Mouse (Mus musculus): Measurements from ENCODE around the gene Slfn14.
A peak's percentile ranks its signal among the peaks of the same experiment; 100 is the strongest.
"Not testable (repeated sequence)": the region's sequence is repeated elsewhere in the genome, so short reads cannot be mapped to it uniquely, and the experiment has no call there.

Slfn14 gene

DNA sequence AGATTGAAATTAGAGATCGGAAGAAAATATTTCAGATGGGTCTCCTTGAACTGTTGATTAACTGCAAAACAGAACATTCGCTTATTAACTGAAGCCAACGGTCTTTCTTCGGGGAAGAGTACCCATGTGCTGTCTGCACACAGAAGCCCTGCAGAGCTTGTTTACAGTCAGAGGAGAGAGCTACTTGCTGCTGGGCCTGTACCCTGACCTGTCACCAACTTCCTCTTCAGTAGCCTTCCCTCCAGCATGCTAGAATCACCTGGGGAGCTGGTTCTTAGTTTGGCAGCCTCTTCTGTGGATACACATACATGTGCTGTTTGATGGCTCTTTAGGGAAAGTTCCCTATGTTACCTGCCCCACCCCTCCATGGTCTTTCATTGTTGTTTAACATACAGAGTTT is 899 bp downstream of the Slfn14 start:
- DNase-seq (ENCODE audit: low read depth in 2 of 2, low spot score in 2 of 2), result no peak

GRCm38 (mm10) chr11:83282084-83282483 is 4.4 kb downstream of the Slfn14 start:
- DNase-seq (ENCODE audit: low read depth in 2 of 2, low spot score in 2 of 2), result no peak

GRCm38 (mm10) chr11:83279691-83280090 is 6.8 kb downstream of the Slfn14 start:
- DNase-seq (ENCODE audit: low read depth in 2 of 2, low spot score in 2 of 2), result no peak

GRCm38 (mm10) chr11:83279024-83279423 is 7.5 kb downstream of the Slfn14 start:
- DNase-seq (ENCODE audit: low read depth in 2 of 2, low spot score in 2 of 2), result no peak

- DNase-seq (ENCODE audit: low read depth in 2 of 2, low spot score in 2 of 2), result no peak
Observed at GRCm38 (mm10) chr11:83276251-83276650, 10.3 kb downstream of the Slfn14 start.

GRCm38 (mm10) chr11:83271951-83272843 is 14.3 kb downstream of the Slfn14 start:
- DNase-seq (ENCODE audit: low read depth in 2 of 2, low spot score in 2 of 2), result peak; percentile 20 to 37

GRCm38 (mm10) chr11:83271151-83271950 is 15.2 kb downstream of the Slfn14 start:
- DNase-seq (ENCODE audit: low read depth in 2 of 2, low spot score in 2 of 2), result peak; percentile 79 to 80

DNA sequence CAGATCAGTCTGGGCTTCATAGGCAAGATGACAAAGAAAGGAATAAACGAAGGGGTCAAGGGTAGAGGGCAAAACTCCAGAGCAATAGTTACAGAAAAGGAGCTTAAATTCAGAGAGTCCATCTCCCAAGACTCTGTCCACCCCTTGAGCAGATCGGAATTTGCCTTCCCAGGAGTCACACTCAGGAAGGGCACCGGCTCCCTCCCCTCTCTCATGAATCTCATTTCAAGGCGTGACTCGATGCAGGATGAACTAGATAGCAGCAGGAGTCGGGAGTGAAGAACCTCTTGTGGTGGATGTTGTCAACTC is 15.7 kb downstream of the Slfn14 start:
- DNase-seq (ENCODE audit: low read depth in 2 of 2, low spot score in 2 of 2), result no peak

GRCm38 (mm10) chr11:83263146-83263545 is 23.4 kb downstream of the Slfn14 start:
- peak in 1 of 2 experiments; percentile 9 for DNase-seq (ENCODE audit: low read depth in 2 of 2, low spot score in 2 of 2)

- no peak for DNase-seq (ENCODE audit: low read depth in 2 of 2, low spot score in 2 of 2)
Observed at GRCm38 (mm10) chr11:83262673-83263072, 23.9 kb downstream of the Slfn14 start.

DNA sequence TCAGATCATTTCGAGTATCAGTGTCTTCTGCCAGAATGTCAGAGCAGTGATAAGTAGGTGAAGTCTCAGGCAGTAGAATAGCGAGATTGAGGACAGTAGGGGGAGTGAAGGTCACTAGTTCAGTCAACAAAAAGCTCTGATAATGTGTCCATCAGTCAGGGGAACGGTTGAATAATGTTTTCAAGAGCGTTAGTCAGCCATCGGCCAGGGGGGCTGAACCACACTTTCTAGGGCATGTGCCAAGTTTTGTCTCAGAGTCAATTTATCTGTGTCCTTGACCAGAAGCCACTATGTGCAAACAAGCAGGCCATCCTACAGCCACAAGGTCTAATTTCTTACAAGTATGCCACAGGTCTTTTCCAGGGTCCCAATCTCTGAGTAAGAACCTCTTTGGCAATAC is 29.3 kb downstream of the Slfn14 start:
- DNase-seq (ENCODE audit: low read depth in 2 of 2, low spot score in 2 of 2), result not testable (repeated sequence)

DNA sequence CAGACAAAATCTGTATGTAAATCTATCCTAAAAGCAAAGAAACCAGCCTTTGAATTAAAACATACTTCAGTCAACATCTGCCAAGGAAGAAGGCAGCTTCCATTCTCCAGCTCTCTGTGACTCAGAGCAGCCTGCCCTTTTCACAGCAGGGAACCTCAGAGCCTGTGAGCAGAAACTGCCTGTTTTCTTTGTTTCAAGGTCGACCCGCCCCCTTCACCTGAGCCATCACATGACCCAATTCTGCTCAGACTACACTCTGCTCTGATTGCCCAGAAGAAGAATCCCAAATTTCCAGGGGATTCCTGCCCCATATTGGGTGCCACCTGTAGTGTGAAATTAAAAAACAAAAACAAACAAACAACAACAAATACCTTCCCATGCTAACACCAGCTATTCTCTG is 46.7 kb downstream of the Slfn14 start:
- no peak for DNase-seq (ENCODE audit: low read depth in 2 of 2, low spot score in 2 of 2)

DNA sequence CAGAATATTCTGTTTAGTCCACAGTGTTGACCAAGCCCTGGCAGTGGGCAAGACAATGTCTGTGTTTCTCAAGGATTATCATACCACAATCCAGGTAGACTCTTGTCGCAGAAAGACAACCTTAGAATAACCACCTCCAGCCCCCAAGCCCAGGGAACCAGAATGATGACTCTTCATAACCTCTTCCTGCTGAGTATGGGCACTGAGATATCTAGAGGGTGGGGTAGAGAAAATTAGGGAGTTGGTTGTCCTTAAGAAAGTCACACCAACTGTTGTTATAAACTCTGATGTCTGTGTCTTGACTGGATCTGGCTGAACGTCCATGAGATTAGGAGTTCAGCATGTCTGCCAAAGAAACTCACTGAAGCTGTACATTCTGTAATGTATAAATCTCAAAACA is 48.1 kb downstream of the Slfn14 start:
- DNase-seq (ENCODE audit: low read depth in 2 of 2, low spot score in 2 of 2), result no peak

DNA sequence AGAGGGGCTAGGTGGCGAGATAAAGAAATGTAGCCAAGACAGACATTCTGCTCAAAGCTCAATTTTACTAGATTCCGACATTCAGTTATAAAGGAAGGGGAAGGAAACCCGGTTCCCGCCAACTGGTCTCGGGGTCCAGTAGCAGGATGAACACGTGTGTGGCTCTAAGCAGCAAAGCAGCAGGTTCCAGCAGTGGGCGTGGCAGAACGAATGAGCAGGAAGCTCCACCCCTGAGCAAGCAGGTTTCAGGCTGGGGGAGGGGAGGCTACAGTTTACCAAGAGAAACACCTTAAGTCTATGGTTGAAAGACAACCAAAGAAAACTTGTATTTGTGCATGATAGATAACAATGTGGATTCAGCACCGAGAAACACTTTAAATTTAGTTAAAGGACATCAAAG is 49.1 kb downstream of the Slfn14 start:
- DNase-seq (ENCODE audit: low read depth in 2 of 2, low spot score in 2 of 2), result not testable (repeated sequence)

DNA sequence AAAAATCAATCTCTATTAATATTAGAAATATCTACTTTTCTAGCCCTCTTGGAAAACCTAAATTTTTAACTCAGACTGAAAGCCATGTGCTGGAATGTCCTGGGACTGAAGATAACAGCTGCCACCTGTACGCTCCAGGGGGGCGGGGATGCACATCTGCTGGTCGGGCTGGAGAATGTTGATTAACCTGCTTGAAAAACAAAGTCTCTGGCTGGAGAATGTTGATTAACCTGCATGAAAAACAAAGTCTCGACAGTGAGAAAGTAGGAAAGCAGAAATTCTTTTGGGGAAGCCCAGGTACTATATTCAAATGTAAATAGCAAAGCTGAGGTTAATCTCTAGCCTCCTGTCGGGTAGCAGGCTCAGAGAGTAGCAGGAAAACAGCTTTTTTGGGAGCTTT is 52.9 kb downstream of the Slfn14 start:
- DNase-seq (ENCODE audit: low read depth in 2 of 2, low spot score in 2 of 2), result not testable (repeated sequence)

GRCm38 (mm10) chr11:83230966-83231365 is 55.6 kb downstream of the Slfn14 start:
- DNase-seq (ENCODE audit: low read depth in 2 of 2, low spot score in 2 of 2), result peak; percentile 19 to 39

DNA sequence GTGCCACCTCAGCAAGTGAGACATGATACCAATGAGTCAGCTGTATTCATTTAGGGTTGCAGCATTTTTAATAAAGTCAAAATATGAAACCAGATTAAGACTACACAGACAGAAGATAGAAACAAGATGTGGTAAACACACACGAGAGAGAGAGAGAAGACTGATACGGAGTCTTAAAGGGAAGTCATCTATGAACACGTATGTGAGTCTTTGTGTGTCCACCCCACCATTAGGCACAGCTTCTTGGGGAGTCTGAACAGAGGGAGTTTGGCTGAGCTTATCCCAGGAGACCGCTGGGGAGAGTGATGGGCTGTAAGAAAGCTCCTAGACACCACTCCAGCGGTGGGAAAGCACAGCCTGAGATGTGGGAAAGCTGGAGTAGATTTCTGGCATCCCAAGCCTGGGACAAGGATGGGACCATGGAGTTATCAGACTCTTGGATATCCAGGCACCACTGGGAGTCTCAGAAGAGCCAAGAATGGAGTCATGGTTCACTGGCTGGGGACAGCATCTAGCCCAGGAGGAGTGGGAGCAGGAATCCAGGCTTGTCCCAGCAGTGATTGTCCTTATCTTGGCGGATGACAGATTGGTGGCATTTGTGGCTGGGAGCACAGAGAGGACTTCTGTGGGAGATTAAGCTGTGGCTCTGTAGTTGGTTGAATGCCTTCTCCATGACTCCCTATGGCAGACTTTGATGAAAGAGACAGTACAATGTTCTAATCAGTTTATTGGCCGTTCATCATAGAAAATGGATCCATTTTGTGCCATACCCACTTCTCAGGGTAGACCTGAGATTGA is 58.4 kb downstream of the Slfn14 start:
- no peak for DNase-seq (ENCODE audit: low read depth in 2 of 2, low spot score in 2 of 2)

DNA sequence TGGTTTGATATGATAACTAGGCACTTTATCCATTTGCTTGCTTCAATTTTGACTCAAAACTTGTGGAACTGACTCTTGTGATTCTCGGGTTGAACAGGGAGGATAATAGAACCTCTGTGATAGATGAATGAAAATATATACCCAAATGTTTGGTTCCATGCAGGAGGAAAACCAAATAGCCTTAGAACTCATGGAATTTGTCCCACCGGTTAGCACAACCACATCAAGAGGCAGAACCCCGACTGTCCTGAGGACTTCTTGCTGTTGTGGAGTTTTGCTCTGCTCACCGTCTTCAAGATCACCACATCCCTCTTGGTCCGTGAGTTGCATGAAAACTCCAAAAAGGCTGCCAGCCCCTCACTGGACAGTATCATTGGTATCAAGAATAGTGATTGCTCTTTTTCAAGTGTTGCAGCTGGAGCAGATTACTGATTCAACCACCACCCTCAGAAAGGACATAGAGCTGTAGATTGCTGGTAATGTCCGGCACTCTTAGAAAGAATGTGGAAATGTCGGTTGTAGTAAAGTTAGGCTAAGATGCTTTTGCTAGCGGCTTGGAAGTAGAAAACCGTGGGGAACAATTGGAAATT is 61.1 kb downstream of the Slfn14 start:
- DNase-seq (ENCODE audit: low read depth in 2 of 2, low spot score in 2 of 2), result no peak
